Mouse (Mus musculus) macrophage (primary cell): ENCODE measurements around the gene Tcfl5. TPM values are rescaled to one million over a fixed set of nuclear protein-coding genes. Genes with fewer than 3 reads are reported as not detected.
A peak's percentile ranks its signal among the peaks of the same experiment; 100 is the strongest.

Source experiments
- H3K27ac ChIP-seq: fragments of 350-480 bp; formaldehyde crosslinking; 2 replicates; pipeline ENCODE4 v1.9.0; 2021
- H3K36me3 ChIP-seq: fragments of 350-480 bp; formaldehyde crosslinking; 2 replicates; pipeline ENCODE4 v1.9.0; 2021; ENCODE audit errors: inconsistent target
- H3K4me3 ChIP-seq: fragments of 350-480 bp; formaldehyde crosslinking; 2 replicates; pipeline ENCODE4 v1.9.0; 2021; ENCODE audit errors: inconsistent target
- H3K79me2 ChIP-seq: fragments of 350-480 bp; formaldehyde crosslinking; 2 replicates; pipeline ENCODE4 v1.9.0; 2021; ENCODE audit errors: inconsistent target
- WGBS: methylation state at CpG from one replicate; pipeline ENCODE4 v1.1.7; 2026; ENCODE audit warnings: inconsistent platforms; ENCODE audit not compliant: missing documents; 5-methylcytosine and 5-hydroxymethylcytosine counted together
- polyA plus RNA-seq: library from polyadenylated mRNA; stranded (reverse); fragments of 250-400 nt; gene quantifications from 3 replicates; pipeline ENCODE4 v1.2.4, GENCODE M21; 2018; ENCODE audit warnings: inconsistent platforms

Gene Tcfl5
- polyA plus RNA-seq, 1 experiment from 2014 or later, result not detected

- Histone ChIP-seq H3K36me3 (no peaks in the 10 kb centered on the region), H3K79me2 (no peaks in the 10 kb centered on the region), H3K4me3 (no peak overlapping the region), H3K27ac (no peak overlapping the region)
Measured at GRCm38 (mm10) chr2:180646841-180647240, 4.3 kb upstream of the Tcfl5 start.

DNA sequence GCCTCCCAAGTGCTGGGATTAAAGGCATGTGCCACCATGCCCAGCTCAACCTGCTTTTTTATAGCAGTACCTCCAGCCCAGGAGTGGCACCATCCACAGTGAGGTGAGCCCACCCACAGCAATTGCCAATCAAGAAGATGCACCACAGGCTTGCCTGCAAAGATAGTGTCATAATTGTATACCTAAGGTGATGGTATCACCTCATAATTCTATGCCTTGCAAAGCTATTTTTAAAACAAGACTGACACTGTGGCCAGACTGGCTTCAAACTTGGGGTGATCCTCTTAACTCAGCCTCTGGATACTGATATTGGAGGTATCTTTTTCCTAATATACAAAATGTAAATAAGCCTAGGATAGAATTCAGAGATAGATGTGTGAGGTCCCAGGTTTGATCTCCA lies 1.1 kb upstream of the Tcfl5 start:
- H3K79me2 ChIP-seq, result no peaks in the 10 kb centered on the region
- no peaks in the 10 kb centered on the region for H3K36me3 ChIP-seq
- H3K4me3 ChIP-seq, result no peak overlapping the region

DNA sequence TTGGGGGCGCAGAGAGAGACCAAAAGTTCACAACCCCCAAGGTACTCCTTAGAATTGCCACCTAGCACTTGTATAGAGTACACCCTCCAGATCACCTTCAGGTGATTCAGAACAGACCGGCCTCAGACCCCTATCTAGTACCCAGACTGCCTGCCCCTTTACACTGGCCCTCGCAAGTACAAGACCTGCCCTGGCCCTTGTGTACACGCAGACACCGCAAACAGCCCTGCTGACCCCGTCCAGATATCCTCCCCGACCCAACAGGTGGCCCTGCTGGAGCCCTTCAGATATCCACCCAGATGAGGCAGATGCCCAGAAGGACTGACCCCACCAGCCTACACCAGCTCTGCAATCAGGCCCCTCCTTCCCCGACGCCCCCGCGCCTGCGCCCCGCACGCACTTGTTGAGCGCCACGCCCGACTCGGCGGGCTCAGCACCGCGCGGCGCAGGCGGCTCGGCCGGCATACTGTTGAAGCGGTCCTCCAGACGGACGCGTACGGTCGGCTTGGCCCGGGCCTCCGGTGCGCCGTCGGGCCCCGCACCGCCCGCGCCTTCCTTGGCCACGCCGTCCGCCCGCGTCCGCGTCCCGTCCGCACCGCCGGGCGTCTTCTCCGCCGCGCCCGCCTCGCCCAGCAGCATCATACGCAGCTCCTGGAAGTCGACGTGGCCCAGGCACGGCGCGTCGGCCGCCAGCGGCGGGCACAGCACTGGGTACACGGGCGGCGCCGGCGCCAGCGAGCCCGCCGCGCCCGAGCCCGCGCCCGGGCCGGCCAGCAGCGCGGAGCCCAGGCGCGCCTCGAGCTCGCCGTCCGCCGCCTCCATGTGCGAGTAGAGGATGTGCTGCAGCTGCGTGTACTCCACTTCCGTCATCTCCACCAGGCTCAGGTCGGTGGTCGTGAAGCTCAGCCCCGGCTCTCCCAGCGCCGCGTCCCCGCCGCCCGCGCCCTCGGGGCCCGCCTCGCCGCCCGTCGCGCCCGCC lies 643 bp downstream of the Tcfl5 start:
- 18% methylated on average over 79 of the region's 112 CpGs for WGBS

More for the DNA sequence above, 1.1 kb upstream of the Tcfl5 start:
- no peak overlapping the region for H3K27ac ChIP-seq

GRCm38 (mm10) chr2:180611882-180612281 lies 30.6 kb downstream of the Tcfl5 start:
- no peak overlapping the region for H3K27ac ChIP-seq
- no peaks in the 10 kb centered on the region for H3K79me2 ChIP-seq
- H3K4me3 ChIP-seq, result no peak overlapping the region
- no peaks in the 10 kb centered on the region for H3K36me3 ChIP-seq
- WGBS, result 15% methylated on average over 2 of the region's 2 CpGs

More for the DNA sequence above, 643 bp downstream of the Tcfl5 start:
- Histone ChIP-seq H3K4me3 (no peak overlapping the region), H3K27ac (no peak overlapping the region), H3K79me2 (no peaks in the 10 kb centered on the region), H3K36me3 (no peaks in the 10 kb centered on the region)

DNA sequence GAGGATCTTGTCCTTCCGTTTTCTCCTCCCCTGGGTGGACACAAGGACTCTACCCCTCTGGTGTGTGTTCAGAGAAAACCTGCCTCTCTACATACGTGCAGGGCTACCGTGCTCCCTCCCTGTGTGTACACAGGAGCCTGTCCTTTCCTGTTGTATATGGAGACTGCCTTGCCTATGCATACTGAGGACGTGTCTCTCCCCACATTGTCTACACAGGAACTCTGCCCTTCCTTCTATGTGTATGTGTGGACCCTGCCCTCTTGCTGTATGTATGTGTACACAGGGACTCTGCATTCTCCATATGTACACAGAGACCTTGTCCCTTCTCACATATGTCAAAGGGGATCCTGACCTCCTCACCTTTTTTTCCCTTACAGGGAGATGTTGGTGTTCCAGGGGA lies 32.2 kb downstream of the Tcfl5 start:
- WGBS, result 88% methylated on average over 4 of the region's 4 CpGs
- no peak overlapping the region for H3K27ac ChIP-seq
- H3K79me2 ChIP-seq, result no peaks in the 10 kb centered on the region
- no peak overlapping the region for H3K4me3 ChIP-seq
- H3K36me3 ChIP-seq, result no peaks in the 10 kb centered on the region

GRCm38 (mm10) chr2:180604781-180605180 lies 37.7 kb downstream of the Tcfl5 start:
- no peak overlapping the region for H3K4me3 ChIP-seq
- 70% methylated on average over 6 of the region's 6 CpGs for WGBS
- H3K27ac ChIP-seq, result no peak overlapping the region
- no peaks in the 10 kb centered on the region for H3K36me3 ChIP-seq
- no peaks in the 10 kb centered on the region for H3K79me2 ChIP-seq

DNA sequence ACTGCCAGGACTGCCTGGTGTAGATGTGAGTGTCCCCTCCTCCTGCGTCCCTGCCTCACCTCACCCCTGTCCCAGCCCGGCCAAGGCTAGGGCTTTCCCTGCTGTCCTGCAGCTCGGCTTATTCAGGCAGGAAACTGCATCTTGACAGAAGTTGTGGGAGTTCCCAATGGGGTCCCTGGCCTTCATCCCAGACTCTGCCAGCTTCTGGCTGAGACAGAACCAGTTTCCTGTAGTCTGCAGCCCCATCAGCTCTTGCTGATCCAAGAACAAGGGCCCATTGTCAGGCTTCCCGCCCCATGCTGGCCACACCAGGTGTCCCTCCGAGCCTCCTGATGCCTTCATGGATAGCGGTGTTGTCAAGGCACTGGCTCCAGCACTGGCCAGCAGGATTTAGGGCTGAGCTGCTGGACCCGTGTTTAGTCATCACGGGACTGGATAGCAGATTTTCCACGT lies 41.9 kb downstream of the Tcfl5 start:
- H3K36me3 ChIP-seq, result peaks cover 3% of the 10 kb centered on the region; the same call in 1 of the 2 replicates
- 58% methylated on average over 9 of the region's 9 CpGs for WGBS
- no peak overlapping the region for H3K27ac ChIP-seq
- H3K4me3 ChIP-seq, result no peak overlapping the region
- no peaks in the 10 kb centered on the region for H3K79me2 ChIP-seq

DNA sequence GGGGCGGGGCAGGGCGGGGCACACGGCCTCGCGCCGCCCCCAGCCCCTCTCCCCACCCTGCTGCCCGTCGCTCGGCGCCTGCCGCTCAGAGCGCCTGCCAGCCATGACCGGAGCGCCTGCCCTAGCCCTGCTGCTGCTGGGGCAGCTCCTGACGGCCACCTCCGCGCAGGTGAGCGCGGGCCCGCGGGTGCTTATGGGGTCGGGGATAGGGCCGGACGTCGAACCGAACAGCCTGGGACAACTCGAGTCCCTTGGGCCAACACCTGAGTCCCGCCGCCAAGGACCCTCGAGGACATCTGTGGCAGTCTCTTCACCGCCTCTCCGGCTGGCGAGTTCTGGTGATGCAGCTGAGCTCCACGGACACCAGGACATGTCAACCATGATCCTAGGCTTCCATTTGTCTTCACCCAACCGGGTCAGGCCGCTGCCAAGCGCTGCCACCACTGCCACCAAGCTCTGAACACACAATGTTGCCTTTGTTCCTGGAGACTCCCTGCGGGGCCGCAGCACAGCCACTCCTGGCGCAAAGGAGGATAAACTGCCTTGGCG lies 44.3 kb downstream of the Tcfl5 start:
- Histone ChIP-seq H3K4me3 (no peak overlapping the region), H3K27ac (no peak overlapping the region), H3K36me3 (peaks cover 25% of the 10 kb centered on the region), H3K79me2 (no peaks in the 10 kb centered on the region)
- WGBS, result 37% methylated on average over 32 of the region's 41 CpGs

DNA sequence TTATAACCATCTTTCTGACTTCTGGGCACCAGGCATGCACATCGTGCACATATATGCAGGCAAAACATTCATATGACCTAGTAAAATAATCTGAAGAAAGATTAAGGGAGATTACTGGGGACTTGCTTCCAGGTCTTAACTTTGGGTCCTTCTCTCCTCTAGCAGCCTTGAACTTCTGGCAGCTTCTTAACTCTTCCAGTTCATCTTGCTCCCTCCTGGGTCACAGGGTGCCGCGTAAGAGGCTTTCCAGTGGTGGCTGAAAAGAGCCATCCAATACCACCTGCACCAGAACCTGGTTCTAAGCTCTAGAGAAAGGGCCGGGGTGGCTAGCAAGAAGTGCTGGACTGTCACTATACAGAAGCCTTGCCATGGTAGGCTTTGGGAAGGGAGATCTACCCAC lies 45.0 kb downstream of the Tcfl5 start, which contains the start of gene Col9a3:
TSS of gene Col9a3 (plus strand) at position 301 of the 400 bp plus-strand sequence.
- Histone ChIP-seq H3K4me3 (no peak within 1 kb of the TSS), H3K79me2 (no peaks in the 10 kb centered on the region), H3K36me3 (peaks cover 32% of the 10 kb centered on the region), H3K27ac (no peak within 1 kb of the TSS)
- WGBS, result 73% methylated on average over 4 of the region's 4 CpGs

- Histone ChIP-seq H3K27ac (peak within 1 kb of the TSS; percentile 60), H3K36me3 (peaks cover 52% of the 10 kb centered on the region), H3K79me2 (peaks cover 67% of the 10 kb centered on the region), H3K4me3 (peak within 1 kb of the TSS; percentile 93)
- WGBS, result under 1% methylated on average over 55 of the region's 67 CpGs
Measured at GRCm38 (mm10) chr2:180589123-180589831, 53.2 kb downstream of the Tcfl5 start, which contains the start of gene Ogfr. TSS of gene Ogfr (plus strand) at chr2:180589245.

DNA sequence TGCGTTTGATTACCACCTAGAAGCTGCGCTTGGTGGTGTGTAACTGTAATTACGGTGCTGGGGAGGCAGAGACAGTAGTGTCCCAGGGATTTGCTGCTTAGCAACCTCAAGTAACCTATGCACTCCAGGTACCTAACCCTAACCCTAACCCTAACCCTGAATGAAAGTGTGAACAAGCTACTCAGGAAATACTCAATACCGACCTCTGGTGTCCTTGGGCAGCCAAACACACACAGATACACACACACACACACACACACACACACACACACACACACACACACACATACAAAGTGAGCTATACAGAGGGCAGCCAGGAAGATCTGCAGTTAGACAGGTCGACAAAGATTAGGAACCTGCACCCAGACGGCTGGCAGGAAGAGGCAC lies 53.8 kb downstream of the Tcfl5 start:
- Histone ChIP-seq H3K79me2 (peaks cover 73% of the 10 kb centered on the region), H3K27ac (peak overlapping the region; percentile 60), H3K36me3 (peaks cover 46% of the 10 kb centered on the region), H3K4me3 (peak overlapping the region; percentile 93)
- 49% methylated on average over 6 of the region's 6 CpGs for WGBS

DNA sequence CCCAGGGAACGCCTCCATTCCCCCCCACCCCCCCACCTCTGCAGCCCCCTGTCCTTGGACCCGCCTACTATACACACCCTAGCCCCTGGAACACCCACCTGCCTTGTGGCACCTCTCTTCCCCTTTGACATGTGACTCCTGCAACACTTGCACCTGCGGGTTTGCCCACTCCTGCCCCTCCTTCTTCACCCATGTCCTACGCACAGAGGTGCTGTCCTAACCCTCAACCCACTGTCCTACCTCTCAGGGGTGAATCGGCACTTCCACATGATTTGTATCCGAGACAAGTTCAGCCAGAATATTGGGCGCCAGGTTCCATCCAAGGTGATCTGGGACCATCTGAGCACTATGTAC lies 59.4 kb downstream of the Tcfl5 start:
- H3K36me3 ChIP-seq, result peaks cover 18% of the 10 kb centered on the region; the same call in 1 of the 2 replicates
- peak overlapping the region; percentile 40 for H3K4me3 ChIP-seq
- H3K27ac ChIP-seq, result no peak overlapping the region
- H3K79me2 ChIP-seq, result peaks cover 49% of the 10 kb centered on the region
- WGBS, result 14% methylated on average over 7 of the region's 7 CpGs

DNA sequence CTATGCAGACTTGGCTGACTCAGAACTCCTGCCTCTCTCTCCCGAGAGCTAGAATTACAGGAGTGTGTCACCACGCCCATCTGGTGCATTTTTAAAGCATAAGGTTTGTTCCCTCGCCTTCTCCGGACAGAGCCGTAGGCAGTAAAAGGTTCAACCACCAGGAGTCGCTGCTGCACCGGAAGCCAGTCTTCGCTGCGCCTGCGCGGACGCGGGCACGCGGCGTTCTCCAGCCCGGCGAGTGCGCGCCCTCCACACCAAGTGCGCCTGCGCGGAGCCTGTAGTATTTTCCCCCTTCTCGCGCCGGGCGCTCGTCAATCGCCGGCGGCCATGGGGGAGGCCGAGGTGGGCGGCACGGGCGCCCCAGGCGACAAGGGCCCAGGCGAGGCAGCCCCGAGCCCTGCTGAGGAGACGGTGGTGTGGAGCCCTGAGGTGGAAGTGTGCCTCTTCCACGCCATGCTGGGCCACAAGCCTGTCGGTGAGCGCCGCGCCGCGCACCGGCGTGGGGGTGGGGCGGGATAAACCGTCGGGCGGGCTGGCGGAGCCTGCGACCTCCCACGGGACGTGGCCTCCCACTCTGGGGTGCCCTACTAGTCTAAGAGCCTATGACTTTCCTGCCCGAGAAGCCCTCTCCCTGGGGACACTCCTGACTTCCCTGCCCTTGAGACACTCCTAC lies 59.9 kb downstream of the Tcfl5 start:
- no peak overlapping the region for H3K27ac ChIP-seq
- H3K4me3 ChIP-seq, result peak overlapping the region; percentile 40
- WGBS, result under 1% methylated on average over 50 of the region's 57 CpGs
- H3K79me2 ChIP-seq, result peaks cover 45% of the 10 kb centered on the region
- H3K36me3 ChIP-seq, result peaks cover 18% of the 10 kb centered on the region; the same call in 1 of the 2 replicates

DNA sequence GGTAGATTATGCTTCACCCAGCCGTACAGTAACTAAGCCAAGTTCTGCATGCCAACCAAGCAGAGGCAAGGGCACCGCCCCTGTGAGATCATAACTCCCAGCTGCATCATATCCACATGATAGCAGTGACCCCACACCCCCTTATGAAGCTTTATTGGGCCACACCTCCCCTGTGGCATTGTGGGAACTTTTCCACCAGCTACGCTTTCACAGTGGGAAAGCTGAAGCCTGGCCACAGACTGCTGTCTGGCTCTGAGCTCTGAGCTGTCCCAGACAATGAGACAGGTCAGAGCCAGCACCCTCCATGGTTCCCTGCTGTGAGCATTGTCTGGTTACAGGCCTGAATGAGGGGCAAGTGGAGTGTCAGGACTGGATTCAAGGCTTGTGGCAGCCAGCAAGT lies 61.5 kb downstream of the Tcfl5 start, which contains the start of gene Mrgbp:
TSS of gene Mrgbp (plus strand) at position 303 of the 400 bp plus-strand sequence.
- WGBS, result 84% methylated on average over 3 of the region's 3 CpGs
- H3K79me2 ChIP-seq, result peaks cover 29% of the 10 kb centered on the region
- peak within 1 kb of the TSS; percentile 9; the same call in 1 of the 2 replicates for H3K4me3 ChIP-seq
- H3K36me3 ChIP-seq, result peaks cover 7% of the 10 kb centered on the region; the same call in 1 of the 2 replicates
- H3K27ac ChIP-seq, result peak within 1 kb of the TSS; percentile 40
